Mouse (Mus musculus): ENCODE results near the gene Spg21. TPM values are rescaled to one million over a fixed set of nuclear protein-coding genes. Genes with fewer than 3 reads are reported as not detected.

The Spg21 gene
- polyA plus RNA-seq, 1 experiment from 2014 or later, result 34.4 TPM

DNA sequence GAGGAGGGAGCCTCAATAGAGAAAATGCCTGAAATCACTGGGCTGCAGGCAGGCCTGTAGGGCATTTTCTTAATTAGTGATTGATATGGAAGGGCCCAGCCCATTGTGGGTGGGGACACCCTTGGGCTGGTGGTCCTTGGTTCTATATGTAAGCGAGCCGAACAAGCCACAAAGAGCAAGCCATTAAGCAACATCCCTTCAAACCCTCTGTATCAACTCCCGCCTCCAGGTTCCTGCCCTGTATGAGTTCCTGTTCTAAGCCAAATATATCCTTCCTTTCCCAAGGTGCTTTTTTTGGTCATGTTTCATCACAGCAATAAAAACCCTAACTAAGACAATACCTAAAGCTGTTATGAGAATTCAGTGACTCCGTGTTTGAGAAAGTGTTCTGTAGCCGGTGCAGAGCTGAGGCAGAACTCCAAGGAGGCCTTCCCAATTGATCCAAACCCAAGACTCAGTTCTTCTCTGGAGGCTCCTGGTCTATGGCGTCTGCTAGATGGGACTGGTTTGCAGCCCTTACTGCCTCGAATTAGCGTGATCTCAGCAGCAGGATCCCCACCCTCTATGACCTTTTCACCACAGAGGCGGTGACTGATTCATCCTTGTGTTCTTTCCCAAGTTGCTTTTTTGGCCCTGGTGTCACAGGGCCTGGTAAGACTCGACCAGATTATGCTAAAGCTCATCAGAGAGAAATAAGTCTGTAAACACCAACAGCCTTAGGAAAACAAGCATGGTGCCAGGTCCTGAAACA is 64.9 kb downstream of the Spg21 start:
- ATAC-seq (no peak), DNase-seq (no peak)
- no peak overlapping the region for H3K27ac ChIP-seq (ENCODE audit: low read depth)
- WGBS (ENCODE audit: insufficient replicate concordance), result 75% methylated on average over 10 of the region's 10 CpGs
- H3K4me2 ChIP-seq (ENCODE audit: low read depth, low read length), result no peak overlapping the region
- H3K27me3 ChIP-seq (ENCODE audit: insufficient read depth, low read length), result peaks cover 2% of the 10 kb centered on the region; the same call in 1 of the 2 replicates
- H3K4me3 ChIP-seq (ENCODE audit: low read depth, low read length), result no peak overlapping the region
- H3K9ac ChIP-seq (replicated peaks), result no peak overlapping the region
- H3K9me3 ChIP-seq (ENCODE audit: low read length), result no peaks in the 10 kb centered on the region
- H3K36me3 ChIP-seq (replicated peaks; ENCODE audit: insufficient read depth, low read length), result no peaks in the 10 kb centered on the region
- peaks cover 26% of the 10 kb centered on the region for H3K4me1 ChIP-seq (ENCODE audit: insufficient read depth)
- TF ChIP-seq CTCF (IDR thresholded peaks at IDR 0.05; ENCODE audit: low read depth), result no peak
- TF ChIP-seq EP300 (IDR thresholded peaks at IDR 0.05; ENCODE audit: low read depth), result no peak

DNA sequence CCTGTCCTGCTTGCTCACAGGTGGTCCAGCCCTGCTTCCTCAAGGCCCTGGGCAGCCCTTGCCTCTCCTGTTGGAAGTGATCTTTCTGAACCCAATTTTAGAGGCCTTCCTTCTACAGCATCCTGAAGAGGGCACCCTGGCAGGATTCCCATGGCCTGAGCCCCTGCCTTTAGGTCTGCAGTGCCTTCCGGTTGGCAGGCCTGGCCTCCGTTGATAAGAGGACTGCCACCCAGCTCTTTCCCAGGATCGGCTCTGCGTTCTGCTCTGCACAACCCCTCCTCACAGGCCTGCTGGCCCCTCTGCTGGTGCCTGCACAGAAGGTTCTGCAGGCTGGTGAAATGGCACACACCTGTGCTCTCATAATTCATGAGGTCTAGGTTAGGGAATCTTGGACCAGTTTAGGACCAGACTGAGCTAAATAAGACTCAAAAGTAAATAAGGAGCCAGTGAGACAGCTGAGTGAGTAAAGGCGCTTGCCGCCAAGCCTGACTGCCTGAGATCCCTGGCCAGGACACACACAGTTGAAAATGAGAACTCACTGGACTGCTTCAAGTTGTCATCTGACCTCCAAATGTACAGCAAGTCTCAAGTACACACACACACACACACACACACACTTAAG is 67.8 kb downstream of the Spg21 start:
- Histone ChIP-seq H3K9ac (replicated peaks) (peak overlapping the region; percentile 30), H3K4me2 (ENCODE audit: low read depth, low read length) (peak overlapping the region; percentile 35), H3K9me3 (ENCODE audit: low read length) (no peaks in the 10 kb centered on the region), H3K36me3 (replicated peaks; ENCODE audit: insufficient read depth, low read length) (no peaks in the 10 kb centered on the region), H3K27ac (ENCODE audit: low read depth) (peak overlapping the region; percentile 66), H3K4me3 (ENCODE audit: low read depth, low read length) (no peak overlapping the region), H3K27me3 (ENCODE audit: insufficient read depth, low read length) (no peaks in the 10 kb centered on the region), H3K4me1 (ENCODE audit: insufficient read depth) (peaks cover 28% of the 10 kb centered on the region)
- peak; percentile 70 for DNase-seq
- ATAC-seq, result peak; percentile 77
- TF ChIP-seq CTCF (IDR thresholded peaks at IDR 0.05; ENCODE audit: low read depth) (peak; percentile 48), EP300 (IDR thresholded peaks at IDR 0.05; ENCODE audit: low read depth) (peak; percentile 84)
- 60% methylated on average over 6 of the region's 6 CpGs for WGBS (ENCODE audit: insufficient replicate concordance)

DNA sequence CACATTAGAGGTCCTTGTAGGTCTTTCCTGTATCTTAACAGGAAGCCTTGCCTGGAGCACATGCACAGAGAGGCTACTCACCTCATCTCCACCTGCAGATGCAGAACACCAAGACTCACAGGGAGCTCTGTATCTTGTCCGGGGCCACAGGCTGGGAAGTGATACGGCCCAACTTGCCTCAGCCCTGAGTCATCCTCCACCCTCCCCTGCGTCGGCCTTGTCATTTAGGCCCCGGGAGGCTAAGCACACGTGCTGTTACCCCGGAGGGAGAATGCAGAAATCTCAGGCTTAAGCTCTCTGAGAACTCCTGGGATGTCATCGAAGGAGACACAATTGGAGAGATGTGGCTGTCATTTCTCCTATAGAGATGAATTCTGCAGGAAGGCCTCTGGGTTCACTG is 68.9 kb downstream of the Spg21 start:
- Histone ChIP-seq H3K27ac (ENCODE audit: low read depth) (peak overlapping the region; percentile 44; the same call in 1 of the 2 replicates), H3K27me3 (ENCODE audit: insufficient read depth, low read length) (no peaks in the 10 kb centered on the region), H3K9ac (replicated peaks) (no peak overlapping the region), H3K4me2 (ENCODE audit: low read depth, low read length) (no peak overlapping the region), H3K9me3 (ENCODE audit: low read length) (no peaks in the 10 kb centered on the region), H3K4me3 (ENCODE audit: low read depth, low read length) (no peak overlapping the region), H3K4me1 (ENCODE audit: insufficient read depth) (peaks cover 30% of the 10 kb centered on the region), H3K36me3 (replicated peaks; ENCODE audit: insufficient read depth, low read length) (no peaks in the 10 kb centered on the region)
- 56% methylated on average over 8 of the region's 8 CpGs for WGBS (ENCODE audit: insufficient replicate concordance)
- DNase-seq, result peak; percentile 54
- peak; percentile 72 for ATAC-seq
- no peak; the same call in 1 of the 2 replicates for TF ChIP-seq EP300 (IDR thresholded peaks at IDR 0.05; ENCODE audit: low read depth)
- TF ChIP-seq CTCF (IDR thresholded peaks at IDR 0.05; ENCODE audit: low read depth), result no peak

DNA sequence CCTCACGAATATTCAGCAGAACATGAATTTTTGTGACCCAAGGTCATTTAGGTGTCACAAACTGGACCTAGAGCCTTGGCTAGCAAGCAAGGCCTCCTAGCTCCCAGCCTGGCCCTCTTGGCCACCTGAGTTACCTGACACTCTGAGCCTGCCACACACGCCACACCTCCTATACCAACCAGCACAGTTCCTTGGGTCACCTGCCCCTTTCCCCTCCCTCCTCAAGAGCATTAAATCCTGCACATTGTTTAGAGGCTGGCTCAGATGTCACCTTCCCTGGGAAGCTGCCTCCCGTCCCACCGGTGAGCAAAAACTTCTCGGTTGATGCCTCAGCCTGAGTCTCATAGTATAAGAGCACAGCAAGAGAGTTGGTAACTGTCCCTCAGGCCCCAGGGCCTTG is 70.5 kb downstream of the Spg21 start:
- ATAC-seq, result no peak
- DNase-seq, result no peak
- peaks cover 38% of the 10 kb centered on the region for H3K4me1 ChIP-seq (ENCODE audit: insufficient read depth)
- H3K9me3 ChIP-seq (ENCODE audit: low read length), result no peaks in the 10 kb centered on the region
- H3K36me3 ChIP-seq (replicated peaks; ENCODE audit: insufficient read depth, low read length), result no peaks in the 10 kb centered on the region
- no peak overlapping the region for H3K4me3 ChIP-seq (ENCODE audit: low read depth, low read length)
- TF ChIP-seq CTCF (IDR thresholded peaks at IDR 0.05; ENCODE audit: low read depth) (no peak), EP300 (IDR thresholded peaks at IDR 0.05; ENCODE audit: low read depth) (no peak)
- H3K4me2 ChIP-seq (ENCODE audit: low read depth, low read length), result no peak overlapping the region
- no peak overlapping the region for H3K9ac ChIP-seq (replicated peaks)
- no peak overlapping the region for H3K27ac ChIP-seq (ENCODE audit: low read depth)
- WGBS (ENCODE audit: insufficient replicate concordance), result 88% methylated on average over 5 of the region's 5 CpGs
- H3K27me3 ChIP-seq (ENCODE audit: insufficient read depth, low read length), result no peaks in the 10 kb centered on the region

DNA sequence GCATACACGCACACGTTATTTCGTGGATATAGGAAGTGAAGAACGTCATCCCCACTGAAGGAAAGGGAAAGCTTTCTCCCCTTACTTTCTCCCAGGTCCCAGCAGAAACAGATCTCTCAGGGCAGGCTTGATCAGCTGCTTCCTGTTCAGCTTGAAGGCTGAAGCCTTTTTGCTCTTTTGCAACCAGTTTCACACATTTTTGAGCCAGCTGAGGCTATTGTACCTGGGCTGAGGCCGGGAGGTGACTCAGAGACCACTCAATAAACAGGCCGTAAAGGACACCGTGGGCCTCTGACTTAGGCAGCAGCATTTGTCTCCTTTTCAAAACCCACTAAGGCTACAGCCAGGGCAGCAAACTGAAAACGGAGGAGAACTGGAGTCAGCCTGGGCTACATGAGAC is 72.2 kb downstream of the Spg21 start:
- WGBS (ENCODE audit: insufficient replicate concordance), result 40% methylated on average over 8 of the region's 8 CpGs
- H3K4me1 ChIP-seq (ENCODE audit: insufficient read depth), result peaks cover 41% of the 10 kb centered on the region
- peak overlapping the region; percentile 46; the same call in 1 of the 2 replicates for H3K27ac ChIP-seq (ENCODE audit: low read depth)

DNA sequence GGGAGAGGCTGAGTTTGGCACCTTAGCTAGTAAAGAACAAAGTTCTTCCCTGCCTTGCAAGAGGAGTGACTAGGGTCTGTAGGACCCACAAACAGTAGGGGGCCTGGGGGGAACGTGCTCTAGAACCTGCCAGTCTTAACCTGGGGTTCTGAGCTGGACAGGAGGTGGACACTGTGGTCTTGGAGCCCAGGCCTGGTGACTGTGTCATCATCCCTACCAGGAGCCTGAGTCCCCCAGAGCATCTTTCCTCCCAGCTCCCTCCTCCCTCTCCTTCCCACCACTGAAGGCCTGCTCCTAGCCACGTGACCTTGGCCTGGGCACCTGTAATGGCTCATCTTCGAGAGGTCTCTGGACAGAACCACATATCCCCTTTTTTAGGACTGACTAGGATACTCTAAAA is 73.4 kb downstream of the Spg21 start:
- H3K36me3 ChIP-seq (replicated peaks; ENCODE audit: insufficient read depth, low read length), result no peaks in the 10 kb centered on the region
- H3K9ac ChIP-seq (replicated peaks), result no peak overlapping the region
- H3K9me3 ChIP-seq (ENCODE audit: low read length), result no peaks in the 10 kb centered on the region
- WGBS (ENCODE audit: insufficient replicate concordance), result 90% methylated on average over 3 of the region's 3 CpGs
- H3K4me3 ChIP-seq (ENCODE audit: low read depth, low read length), result no peak overlapping the region
- DNase-seq, result no peak
- H3K27ac ChIP-seq (ENCODE audit: low read depth), result 0 out of 2 replicates have a peak overlapping the region, but pooled peaks have one; percentile 82
- peaks cover 36% of the 10 kb centered on the region for H3K4me1 ChIP-seq (ENCODE audit: insufficient read depth)
- no peak overlapping the region for H3K4me2 ChIP-seq (ENCODE audit: low read depth, low read length)
- no peaks in the 10 kb centered on the region for H3K27me3 ChIP-seq (ENCODE audit: insufficient read depth, low read length)
- ATAC-seq, result no peak
- TF ChIP-seq CTCF (IDR thresholded peaks at IDR 0.05; ENCODE audit: low read depth) (no peak), EP300 (IDR thresholded peaks at IDR 0.05; ENCODE audit: low read depth) (no peak)

More for the DNA sequence above, 72.2 kb downstream of the Spg21 start:
- no peaks in the 10 kb centered on the region for H3K27me3 ChIP-seq (ENCODE audit: insufficient read depth, low read length)
- H3K9ac ChIP-seq (replicated peaks), result no peak overlapping the region
- no peak overlapping the region for H3K4me2 ChIP-seq (ENCODE audit: low read depth, low read length)
- TF ChIP-seq EP300 (IDR thresholded peaks at IDR 0.05; ENCODE audit: low read depth), result no peak
- TF ChIP-seq CTCF (IDR thresholded peaks at IDR 0.05; ENCODE audit: low read depth), result no peak
- ATAC-seq (no peak), DNase-seq (no peak)
- H3K4me3 ChIP-seq (ENCODE audit: low read depth, low read length), result no peak overlapping the region
- no peaks in the 10 kb centered on the region for H3K36me3 ChIP-seq (replicated peaks; ENCODE audit: insufficient read depth, low read length)
- no peaks in the 10 kb centered on the region for H3K9me3 ChIP-seq (ENCODE audit: low read length)
